Mouse (Mus musculus) ES-Bruce4 (cell line): ENCODE results near the gene Dcn.

ENCODE experiments used
- CTCF ChIP-seq: IDR thresholded peaks from one replicate; pipeline ENCODE4 v1.8.1; 2011; ENCODE audit warnings: low read depth, low read length
- POLR2A ChIP-seq: IDR thresholded peaks from one replicate; pipeline ENCODE4 v1.8.1; 2011; ENCODE audit warnings: low read length; ENCODE audit not compliant: insufficient read depth

DNA sequence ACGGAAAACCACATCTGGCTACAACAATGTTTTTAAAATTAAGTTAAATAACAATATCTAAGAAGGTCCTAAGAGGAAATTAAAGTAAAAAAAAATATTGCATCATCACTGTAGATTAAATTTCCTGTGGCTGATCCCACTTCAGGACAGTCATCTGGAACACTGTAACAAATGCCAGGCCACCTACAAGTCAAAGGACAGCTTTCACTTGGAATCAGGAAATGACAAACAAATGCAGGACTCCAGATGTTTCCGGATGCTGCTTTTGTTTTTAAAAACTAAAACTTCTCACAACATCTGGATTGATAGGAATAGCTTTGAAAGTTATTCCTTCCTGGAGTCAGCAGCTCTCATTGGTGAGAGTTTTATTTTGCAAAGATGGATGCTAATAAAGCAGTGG is 57.5 kb downstream of the Dcn start:
- TF ChIP-seq CTCF (no peak), POLR2A (no peak)
